Mouse (Mus musculus) myocyte (in vitro differentiated cells): ENCODE data around the gene Dnajc16.

Source experiments
- E2F4 ChIP-seq: IDR thresholded peaks from one replicate; pipeline ENCODE4 v1.6.1; 2011; ENCODE audit warnings: mild to moderate bottlenecking, control low read depth, moderate library complexity; ENCODE audit not compliant: insufficient read depth
- MAX ChIP-seq: IDR thresholded peaks from one replicate; pipeline ENCODE4 v1.6.1; 2011; ENCODE audit warnings: low read depth, mild to moderate bottlenecking, control low read depth
- MYOD1 ChIP-seq, 3 experiments: IDR thresholded peaks; one replicate each; pipeline ENCODE4 v1.6.1; 2011; ENCODE audit warnings: control low read depth in 2 of 3, low read depth in 2 of 3, mild to moderate bottlenecking in 2 of 3, moderate library complexity in 1 of 3; ENCODE audit not compliant: insufficient read length in 2 of 3, control insufficient read depth in 1 of 3
- MYOG ChIP-seq, 3 experiments: IDR thresholded peaks; one replicate each; pipeline ENCODE4 v1.6.1; 2011; ENCODE audit warnings: control low read depth in 2 of 3, low read depth in 2 of 3, mild to moderate bottlenecking in 2 of 3; ENCODE audit not compliant: insufficient read length in 2 of 3, control insufficient read depth in 1 of 3, insufficient read depth in 1 of 3
- POLR2A ChIP-seq: IDR thresholded peaks from one replicate; pipeline ENCODE4 v1.6.1; 2011; ENCODE audit warnings: low read depth, mild to moderate bottlenecking, control low read depth, moderate library complexity; ENCODE audit not compliant: insufficient read length
- POLR2AphosphoS2 ChIP-seq: IDR thresholded peaks from one replicate; pipeline ENCODE4 v1.6.1; 2011; ENCODE audit warnings: low read depth, control low read depth; ENCODE audit not compliant: insufficient read length
- TCF12 ChIP-seq: IDR thresholded peaks from one replicate; pipeline ENCODE4 v1.6.1; 2011; ENCODE audit warnings: mild to moderate bottlenecking, control low read depth; ENCODE audit not compliant: poor library complexity, insufficient read depth, severe bottlenecking
- TCF3 ChIP-seq: IDR thresholded peaks from one replicate; pipeline ENCODE4 v1.6.1; 2011; ENCODE audit warnings: low read depth, control low read depth; ENCODE audit not compliant: insufficient read length
- USF1 ChIP-seq: IDR thresholded peaks from one replicate; pipeline ENCODE4 v1.6.1; 2011; ENCODE audit warnings: low read depth, mild to moderate bottlenecking, control low read depth, moderate library complexity

GRCm38 (mm10) chr4:141760942-141761341 is 29.8 kb downstream of the Dnajc16 start:
- TF ChIP-seq MAX (no peak), TCF12 (no peak), MYOG (IDR thresholded peaks at IDR 0.05; ENCODE audit: control insufficient read depth in 1 of 3, insufficient read depth in 1 of 3, insufficient read length in 2 of 3, low read depth in 2 of 3) (no peak), USF1 (no peak), POLR2A (no peak), TCF3 (no peak), E2F4 (no peak), POLR2AphosphoS2 (no peak), MYOD1 (IDR thresholded peaks at IDR 0.05; ENCODE audit: control insufficient read depth in 1 of 3, insufficient read length in 2 of 3, low read depth in 2 of 3) (no peak)
